Mouse (Mus musculus): Measurements from ENCODE around the gene Smurf2. TPM values are rescaled to one million over a fixed set of nuclear protein-coding genes. Genes with fewer than 3 reads are reported as not detected.

Smurf2 gene
- total RNA-seq (2021), result 10 to 100 TPM; 38.8 to 46.9 TPM

- peak; percentile 88 to 90 for DNase-seq
- intact Hi-C loops (cut with DNase I), result loop anchor here (2.0 to 5.0 kb wide), 2 partner anchors 37 to 60 kb away; no protein-coding TSS in a partner anchor
These were observed at the start of gene Smurf2 for GRCm38 (mm10) chr11:106920551-106921379. Smurf2 (minus strand) TSS chr11:106920715.

GRCm38 (mm10) chr11:106969798-106970197 lies 49.3 kb upstream of the Smurf2 start:
- DNase-seq, result no peak
- intact Hi-C loops (cut with DNase I), result loop anchor here (10.0 kb wide), 1 partner anchor 325 kb away; no protein-coding TSS in a partner anchor

GRCm38 (mm10) chr11:106967630-106968029 lies 47.1 kb upstream of the Smurf2 start:
- DNase-seq, result peak; percentile 74 to 82
- intact Hi-C loops (cut with DNase I), result no loop called here

GRCm38 (mm10) chr11:106965881-106966280 lies 45.4 kb upstream of the Smurf2 start:
- no peak for DNase-seq
- intact Hi-C loops (cut with DNase I), result no loop called here

GRCm38 (mm10) chr11:106962310-106962709 lies 41.8 kb upstream of the Smurf2 start:
- no peak for DNase-seq
- intact Hi-C loops (cut with DNase I), result no loop called here

GRCm38 (mm10) chr11:106961471-106962081 lies 41.1 kb upstream of the Smurf2 start:
- intact Hi-C loops (cut with DNase I), result no loop called here
- peak in 1 of 2 experiments; percentile 33 for DNase-seq

GRCm38 (mm10) chr11:106959121-106959520 lies 38.6 kb upstream of the Smurf2 start:
- intact Hi-C loops (cut with DNase I), result loop anchor here (5.0 kb wide), 1 partner anchor 37 kb away; the partner anchor contains the start of gene Smurf2
- no peak for DNase-seq

GRCm38 (mm10) chr11:106958407-106959071 lies 38.0 kb upstream of the Smurf2 start:
- intact Hi-C loops (cut with DNase I), result loop anchor here (5.0 kb wide), 1 partner anchor 36 kb away; the partner anchor contains the start of gene Smurf2
- DNase-seq, result no peak

GRCm38 (mm10) chr11:106957271-106957980 lies 36.9 kb upstream of the Smurf2 start:
- DNase-seq, result peak; percentile 86 to 88
- intact Hi-C loops (cut with DNase I), result loop anchor here (5.0 kb wide), 1 partner anchor 35 kb away; the partner anchor contains the start of gene Smurf2

- peak in 1 of 2 experiments; percentile 26 for DNase-seq
- intact Hi-C loops (cut with DNase I), result no loop called here
These were observed 34.1 kb upstream of the Smurf2 start for GRCm38 (mm10) chr11:106954566-106954965.

- intact Hi-C loops (cut with DNase I), result no loop called here
These were observed 33.6 kb upstream of the Smurf2 start for GRCm38 (mm10) chr11:106954116-106954515.

GRCm38 (mm10) chr11:106937306-106937705 lies 16.8 kb upstream of the Smurf2 start:
- no peak for DNase-seq
- intact Hi-C loops (cut with DNase I), result no loop called here

More at GRCm38 (mm10) chr11:106954116-106954515, 33.6 kb upstream of the Smurf2 start:
- peak; percentile 29 to 49 for DNase-seq

- intact Hi-C loops (cut with DNase I), result no loop called here
- DNase-seq, result peak; percentile 56 to 58
These were observed 9.9 kb upstream of the Smurf2 start for GRCm38 (mm10) chr11:106930366-106930765.

GRCm38 (mm10) chr11:106928935-106929334 lies 8.4 kb upstream of the Smurf2 start:
- intact Hi-C loops (cut with DNase I), result no loop called here
- no peak for DNase-seq

- intact Hi-C loops (cut with DNase I), result no loop called here
- DNase-seq, result no peak
These were observed 7.4 kb upstream of the Smurf2 start for GRCm38 (mm10) chr11:106927950-106928349.

GRCm38 (mm10) chr11:106927226-106927625 lies 6.7 kb upstream of the Smurf2 start:
- DNase-seq, result no peak
- intact Hi-C loops (cut with DNase I), result no loop called here

GRCm38 (mm10) chr11:106926732-106927131 lies 6.2 kb upstream of the Smurf2 start:
- intact Hi-C loops (cut with DNase I), result no loop called here
- DNase-seq, result no peak

- intact Hi-C loops (cut with DNase I), result loop anchor here (2.0 to 5.0 kb wide), 3 partner anchors 37 to 133 kb away; partner anchors contain the start of genes Cep95 and Ddx5
- peak; percentile 61 to 69 for DNase-seq
These were observed 634 bp downstream of the Smurf2 start for GRCm38 (mm10) chr11:106919612-106920550.

- no peak for DNase-seq
- intact Hi-C loops (cut with DNase I), result loop anchor here (5.0 kb wide), 1 partner anchor 132 kb away; the partner anchor contains the start of genes Cep95 and Ddx5
These were observed 1.6 kb downstream of the Smurf2 start for GRCm38 (mm10) chr11:106918901-106919300.

Data from heart, postnatal 10 days (tissue).